Mouse (Mus musculus): ENCODE data around the gene Gm47841. TPM values are rescaled to one million over a fixed set of nuclear protein-coding genes. Genes with fewer than 3 reads are reported as not detected.

The Gm47841 gene
- polyA plus RNA-seq, 1 experiment from 2014 or later = not detected

- no peak overlapping the region for H3K9ac ChIP-seq
- no peak overlapping the region for H3K4me3 ChIP-seq
- H3K9me3 ChIP-seq (replicated peaks) = no peaks in the 10 kb centered on the region
- peaks cover 4% of the 10 kb centered on the region; the same call in 1 of the 2 replicates for H3K27me3 ChIP-seq
- no peaks in the 10 kb centered on the region for H3K36me3 ChIP-seq (ENCODE audit: poor library complexity, severe bottlenecking)
- H3K27ac ChIP-seq = no peak overlapping the region
- no peak overlapping the region for H3K4me2 ChIP-seq
- peaks cover 48% of the 10 kb centered on the region for H3K4me1 ChIP-seq
- ATAC-seq = no peak
- WGBS = 56% methylated on average over 9 of the region's 9 CpGs
These were observed 22.5 kb upstream of the Gm47841 start for GRCm38 (mm10) chr15:101069641-101070190.

- H3K9ac ChIP-seq = no peak overlapping the region
- H3K27ac ChIP-seq = no peak overlapping the region
- ATAC-seq = no peak
These were observed 21.5 kb upstream of the Gm47841 start for GRCm38 (mm10) chr15:101068671-101069070.

DNA sequence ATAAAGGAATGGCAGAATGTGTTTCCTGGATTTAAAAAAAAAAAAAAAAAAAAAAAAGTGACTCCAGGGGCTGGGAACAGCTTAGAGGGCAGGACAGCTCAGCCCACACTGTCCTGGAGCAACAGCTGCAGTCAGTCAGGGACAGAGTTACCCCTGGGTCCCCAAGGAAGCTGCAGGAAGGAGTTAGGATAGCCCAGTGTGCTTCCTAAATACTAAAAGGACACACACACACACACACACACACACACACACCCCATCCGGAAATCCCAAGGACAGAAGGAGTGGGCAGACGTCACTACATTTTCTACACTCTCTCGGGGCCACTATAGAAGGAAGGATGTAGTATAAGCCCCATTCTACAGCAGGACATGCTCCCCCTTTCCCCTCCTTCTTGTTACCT, 20.8 kb upstream of the Gm47841 start:
- Histone ChIP-seq H3K9ac (0 out of 2 replicates have a peak overlapping the region, but pooled peaks have one; percentile 26), H3K4me1 (peaks cover 48% of the 10 kb centered on the region), H3K9me3 (replicated peaks) (no peaks in the 10 kb centered on the region), H3K36me3 (ENCODE audit: poor library complexity, severe bottlenecking) (no peaks in the 10 kb centered on the region), H3K27me3 (peaks cover 4% of the 10 kb centered on the region; the same call in 1 of the 2 replicates), H3K27ac (no peak overlapping the region), H3K4me3 (no peak overlapping the region), H3K4me2 (no peak overlapping the region)
- no peak for ATAC-seq
- WGBS = 55% methylated on average over 3 of the region's 3 CpGs

More at GRCm38 (mm10) chr15:101068671-101069070, 21.5 kb upstream of the Gm47841 start:
- Histone ChIP-seq H3K9me3 (replicated peaks) (no peaks in the 10 kb centered on the region), H3K4me3 (no peak overlapping the region), H3K36me3 (ENCODE audit: poor library complexity, severe bottlenecking) (no peaks in the 10 kb centered on the region), H3K4me2 (no peak overlapping the region), H3K27me3 (peaks cover 4% of the 10 kb centered on the region; the same call in 1 of the 2 replicates), H3K4me1 (peaks cover 48% of the 10 kb centered on the region)
- WGBS = 54% methylated on average over 4 of the region's 4 CpGs

- Histone ChIP-seq H3K27me3 (peaks cover 4% of the 10 kb centered on the region; the same call in 1 of the 2 replicates), H3K9ac (no peak overlapping the region), H3K27ac (peak overlapping the region; percentile 25), H3K36me3 (ENCODE audit: poor library complexity, severe bottlenecking) (no peaks in the 10 kb centered on the region), H3K4me3 (no peak overlapping the region), H3K4me2 (no peak overlapping the region), H3K9me3 (replicated peaks) (no peaks in the 10 kb centered on the region), H3K4me1 (peaks cover 49% of the 10 kb centered on the region)
- no peak for ATAC-seq
- 6% methylated on average over 6 of the region's 9 CpGs for WGBS
These were observed 19.9 kb upstream of the Gm47841 start for GRCm38 (mm10) chr15:101066920-101067696.

DNA sequence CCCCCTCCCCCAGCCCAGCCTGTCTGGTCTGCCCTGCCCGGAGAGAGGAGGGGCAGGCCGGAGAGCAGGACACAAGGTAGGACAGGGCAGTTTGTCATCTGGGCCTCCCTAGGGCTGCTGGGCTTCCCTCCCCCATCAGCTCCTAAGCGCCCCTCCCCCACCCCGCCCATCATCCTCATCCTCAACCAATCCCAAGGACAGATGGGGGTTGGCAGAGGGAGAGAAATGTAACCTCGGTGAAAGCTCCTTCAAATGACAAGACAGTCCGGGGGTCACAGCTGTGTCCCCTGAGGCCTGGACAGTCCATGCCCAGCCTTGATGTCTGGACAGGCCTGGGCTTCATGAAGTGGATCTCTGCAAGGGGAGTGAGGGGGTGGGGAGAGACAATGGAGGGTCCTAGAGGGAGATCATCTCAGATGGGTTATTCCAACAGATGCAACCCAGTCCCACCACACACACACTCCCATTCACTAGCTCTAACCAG, 19.2 kb upstream of the Gm47841 start:
- H3K36me3 ChIP-seq (ENCODE audit: poor library complexity, severe bottlenecking) = no peaks in the 10 kb centered on the region

DNA sequence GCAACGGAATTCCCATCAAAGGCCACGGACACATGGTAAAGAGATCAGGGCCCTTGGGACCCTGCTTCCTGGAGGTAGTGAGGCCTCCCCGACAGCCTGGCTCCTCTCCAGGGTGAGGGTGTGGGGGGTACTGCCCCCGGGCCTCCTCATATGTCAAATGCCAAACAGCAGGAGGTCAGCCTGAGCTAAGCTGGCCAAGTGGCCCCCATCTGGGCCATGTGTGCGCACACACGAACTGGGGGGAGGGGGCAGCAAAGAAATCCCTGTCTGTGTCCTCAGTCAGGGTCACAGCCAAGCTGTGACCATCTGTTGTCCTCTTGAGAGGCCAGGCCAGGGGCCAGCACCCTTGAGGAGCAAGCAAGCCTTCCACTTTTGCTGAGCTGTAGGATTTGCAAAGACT, 17.9 kb upstream of the Gm47841 start:
- H3K4me1 ChIP-seq = peaks cover 51% of the 10 kb centered on the region
- H3K9me3 ChIP-seq (replicated peaks) = no peaks in the 10 kb centered on the region
- H3K27me3 ChIP-seq = no peaks in the 10 kb centered on the region; the same call in 1 of the 2 replicates
- no peak overlapping the region for H3K4me2 ChIP-seq
- no peaks in the 10 kb centered on the region for H3K36me3 ChIP-seq (ENCODE audit: poor library complexity, severe bottlenecking)
- no peak overlapping the region for H3K4me3 ChIP-seq
- H3K9ac ChIP-seq = no peak overlapping the region
- H3K27ac ChIP-seq = no peak overlapping the region
- ATAC-seq = no peak
- WGBS = 38% methylated on average over 6 of the region's 6 CpGs

More for the DNA sequence above, 19.2 kb upstream of the Gm47841 start:
- H3K9ac ChIP-seq = no peak overlapping the region
- H3K27ac ChIP-seq = peak overlapping the region; percentile 25; the same call in 1 of the 2 replicates
- no peak for ATAC-seq
- no peaks in the 10 kb centered on the region for H3K9me3 ChIP-seq (replicated peaks)
- H3K4me1 ChIP-seq = peaks cover 55% of the 10 kb centered on the region
- H3K27me3 ChIP-seq = peaks cover 4% of the 10 kb centered on the region; the same call in 1 of the 2 replicates
- H3K4me2 ChIP-seq = no peak overlapping the region
- H3K4me3 ChIP-seq = no peak overlapping the region
- 21% methylated on average over 6 of the region's 6 CpGs for WGBS

DNA sequence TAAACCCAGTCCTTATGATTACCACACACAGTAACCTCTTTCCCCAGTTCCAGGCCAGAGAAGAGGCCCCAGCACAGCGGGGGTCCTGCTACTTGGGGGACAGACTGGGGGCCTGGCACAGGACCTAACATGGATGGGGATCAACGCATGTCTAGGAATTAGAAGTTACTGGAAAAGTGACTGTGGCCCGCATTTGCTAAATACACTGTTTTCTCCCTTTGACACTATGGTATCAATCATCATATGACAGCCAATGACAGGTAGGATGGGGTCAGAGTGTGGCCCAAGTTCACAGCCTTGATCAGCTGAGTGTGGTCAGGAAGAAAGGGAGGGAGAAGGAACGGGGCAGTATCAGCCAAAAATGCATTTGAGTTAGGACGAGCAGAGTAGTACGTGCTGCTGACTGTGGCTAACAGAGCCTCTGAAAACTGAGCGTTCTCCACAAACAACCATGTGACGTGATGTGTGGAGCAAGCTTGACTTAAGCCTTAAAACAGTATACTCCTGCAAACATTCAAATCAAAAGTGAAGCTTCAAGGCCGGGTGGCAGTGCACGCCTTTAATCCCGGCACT, 13.2 kb upstream of the Gm47841 start:
- Histone ChIP-seq H3K27me3 (peaks cover 23% of the 10 kb centered on the region), H3K4me2 (no peak overlapping the region), H3K27ac (no peak overlapping the region), H3K4me3 (no peak overlapping the region), H3K9ac (no peak overlapping the region), H3K4me1 (peaks cover 24% of the 10 kb centered on the region), H3K9me3 (replicated peaks) (no peaks in the 10 kb centered on the region), H3K36me3 (ENCODE audit: poor library complexity, severe bottlenecking) (no peaks in the 10 kb centered on the region)
- WGBS = 39% methylated on average over 11 of the region's 11 CpGs
- no peak for ATAC-seq

- WGBS = 3% methylated on average over 9 of the region's 9 CpGs
- no peaks in the 10 kb centered on the region for H3K9me3 ChIP-seq (replicated peaks)
- no peak overlapping the region for H3K4me2 ChIP-seq
- no peak overlapping the region for H3K4me3 ChIP-seq
- no peak for ATAC-seq
- peaks cover 29% of the 10 kb centered on the region for H3K27me3 ChIP-seq
- H3K4me1 ChIP-seq = peaks cover 18% of the 10 kb centered on the region
- H3K9ac ChIP-seq = no peak overlapping the region
- no peak overlapping the region for H3K27ac ChIP-seq
- no peaks in the 10 kb centered on the region for H3K36me3 ChIP-seq (ENCODE audit: poor library complexity, severe bottlenecking)
These were observed 12.5 kb upstream of the Gm47841 start for GRCm38 (mm10) chr15:101059570-101060279.

DNA sequence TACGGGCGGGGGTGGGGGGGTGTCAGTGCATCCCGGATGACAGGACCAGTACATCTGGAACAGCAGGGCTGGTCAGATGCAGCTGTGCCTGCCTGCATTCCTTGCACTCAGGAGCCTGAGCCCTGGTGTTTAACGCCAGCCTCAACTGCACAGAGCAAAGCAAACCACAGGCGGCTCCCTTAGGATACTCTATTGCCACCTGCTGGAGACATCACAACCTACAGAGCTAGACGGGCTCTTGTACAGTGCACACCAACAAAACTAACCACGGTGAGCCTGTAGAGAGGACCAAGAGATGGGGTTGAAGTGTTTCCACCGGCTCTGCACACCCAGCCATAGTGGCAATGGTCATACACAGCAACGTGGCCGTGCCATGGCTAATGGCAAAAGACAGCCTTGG, 9.0 kb upstream of the Gm47841 start:
- Histone ChIP-seq H3K27me3 (peaks cover 64% of the 10 kb centered on the region), H3K4me2 (no peak overlapping the region), H3K9ac (no peak overlapping the region), H3K9me3 (replicated peaks) (no peaks in the 10 kb centered on the region; the same call in 1 of the 2 replicates), H3K4me3 (no peak overlapping the region), H3K36me3 (ENCODE audit: poor library complexity, severe bottlenecking) (no peaks in the 10 kb centered on the region), H3K4me1 (peaks cover 27% of the 10 kb centered on the region), H3K27ac (no peak overlapping the region)
- WGBS = 42% methylated on average over 10 of the region's 10 CpGs
- ATAC-seq = peak; percentile 83

- Histone ChIP-seq H3K36me3 (ENCODE audit: poor library complexity, severe bottlenecking) (no peaks in the 10 kb centered on the region), H3K9ac (no peak overlapping the region), H3K4me3 (no peak overlapping the region), H3K27me3 (peaks cover 81% of the 10 kb centered on the region), H3K9me3 (replicated peaks) (no peaks in the 10 kb centered on the region; the same call in 1 of the 2 replicates), H3K4me1 (peaks cover 17% of the 10 kb centered on the region), H3K27ac (no peak overlapping the region), H3K4me2 (no peak overlapping the region)
- 85% methylated on average over 10 of the region's 10 CpGs for WGBS
- ATAC-seq = no peak
These were observed 7.3 kb upstream of the Gm47841 start for GRCm38 (mm10) chr15:101054541-101054940.

DNA sequence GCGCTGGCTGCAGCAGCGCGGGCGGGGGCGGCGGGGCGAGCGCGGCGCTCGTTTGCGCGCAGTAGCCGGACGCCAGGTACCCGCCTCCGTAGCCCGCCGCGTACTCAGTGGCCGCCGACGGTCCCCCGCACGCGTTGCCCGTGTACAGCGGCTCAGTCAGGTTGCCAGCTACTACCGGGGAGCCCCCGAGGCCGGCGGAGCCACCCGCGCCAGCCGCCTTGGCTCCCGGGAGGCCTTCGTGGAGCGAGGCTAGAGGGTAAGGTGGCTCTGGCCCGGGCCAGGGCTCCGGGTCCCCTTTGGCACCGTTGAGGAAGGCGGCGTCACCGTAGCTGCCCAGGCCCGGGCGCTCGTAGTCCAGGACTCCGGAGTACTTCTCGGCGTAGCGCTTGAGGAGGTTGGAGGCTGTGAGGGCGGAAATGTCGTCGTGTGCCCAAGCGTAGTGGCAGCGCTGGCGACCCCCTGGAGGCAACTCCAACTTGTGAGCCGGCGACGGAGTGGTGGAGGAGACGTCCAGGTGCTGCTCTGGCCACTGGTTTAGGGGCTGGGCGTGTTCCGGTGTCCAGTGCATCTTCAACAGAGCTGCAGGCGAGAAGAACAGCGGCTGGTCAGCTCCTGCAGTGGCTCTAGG, 6.7 kb upstream of the Gm47841 start:
- no peaks in the 10 kb centered on the region for H3K36me3 ChIP-seq (ENCODE audit: poor library complexity, severe bottlenecking)
- H3K9me3 ChIP-seq (replicated peaks) = no peaks in the 10 kb centered on the region; the same call in 1 of the 2 replicates
- peaks cover 15% of the 10 kb centered on the region for H3K4me1 ChIP-seq
- no peak overlapping the region for H3K27ac ChIP-seq
- WGBS = 11% methylated on average over 54 of the region's 65 CpGs
- H3K4me3 ChIP-seq = peak overlapping the region; percentile 42
- peak overlapping the region; percentile 37; the same call in 1 of the 2 replicates for H3K9ac ChIP-seq
- peaks cover 87% of the 10 kb centered on the region for H3K27me3 ChIP-seq
- no peak for ATAC-seq
- peak overlapping the region; percentile 64 for H3K4me2 ChIP-seq

Data from forebrain, embryonic 13.5 days (tissue).